Mouse (Mus musculus): ENCODE results near the gene Man2a2.

Man2a2 gene

GRCm38 (mm10) chr7:80371041-80371751 is at the start of gene Man2a2:
Gene Man2a2, minus strand, starts transcription at chr7:80371375.
- DNase-seq (ENCODE audit: extremely low read depth, low read depth, low spot score) = no peak

GRCm38 (mm10) chr7:80420586-80420985 is 49.4 kb upstream of the Man2a2 start:
- no peak for DNase-seq (ENCODE audit: extremely low read depth, low read depth, low spot score)

DNA sequence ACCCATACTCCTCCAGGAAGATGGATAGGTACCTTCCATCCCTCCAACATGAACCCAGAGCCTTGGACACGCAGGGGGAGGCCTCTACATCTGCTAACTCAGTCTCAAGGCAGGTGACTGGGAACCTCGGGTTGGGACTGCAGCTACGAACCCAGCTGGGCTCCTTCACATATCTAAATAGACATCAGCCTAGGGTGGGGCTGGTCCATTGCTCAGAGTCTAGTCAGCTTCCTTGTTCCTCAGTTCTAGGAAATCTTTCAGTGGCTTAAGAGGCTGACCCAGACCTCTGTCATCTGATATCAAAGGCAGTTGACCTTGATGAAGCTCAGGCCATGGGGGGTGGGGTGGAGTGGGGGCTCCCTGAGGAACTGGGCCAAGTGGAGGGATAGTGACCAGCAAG is 48.1 kb upstream of the Man2a2 start:
- no peak for DNase-seq (ENCODE audit: extremely low read depth, low read depth, low spot score)

DNA sequence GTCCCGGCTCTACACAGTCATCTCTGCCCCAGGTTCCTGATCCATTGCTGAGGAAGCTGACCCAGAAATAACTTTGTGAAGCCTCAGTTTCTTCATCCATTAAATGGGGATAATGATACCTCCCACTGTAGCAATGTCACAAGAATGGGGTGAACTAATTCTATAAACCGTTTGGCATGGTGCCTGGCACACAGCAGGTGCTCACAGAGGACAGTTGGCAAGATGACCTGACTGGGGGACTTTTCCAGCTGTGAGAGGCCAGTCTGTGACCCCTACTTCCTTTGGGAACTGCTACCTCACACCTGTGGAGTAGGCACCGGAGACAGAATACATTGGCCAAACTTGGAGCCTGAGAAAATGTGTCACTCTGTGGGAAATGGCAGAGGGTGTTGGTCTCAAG is 46.9 kb upstream of the Man2a2 start:
- no peak for DNase-seq (ENCODE audit: extremely low read depth, low read depth, low spot score)

DNA sequence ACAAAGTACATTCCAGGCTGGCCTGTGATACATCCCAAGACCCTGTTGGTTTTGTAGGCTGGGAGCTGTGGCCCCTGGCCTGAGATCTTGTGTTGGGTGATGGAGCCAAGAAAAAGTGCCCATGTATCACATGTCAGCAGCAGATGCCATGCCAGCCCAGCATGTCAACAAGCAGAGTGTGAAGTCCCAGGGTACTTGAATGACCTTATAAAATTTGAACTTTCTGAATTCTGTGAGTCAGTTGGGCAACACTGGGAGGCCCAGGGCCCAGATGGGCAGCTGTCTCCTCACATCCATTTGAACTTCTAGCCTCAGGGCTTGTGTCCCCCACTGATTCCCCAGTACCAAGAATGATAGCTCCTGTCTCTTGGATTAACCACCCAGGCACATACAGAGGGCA is 46.4 kb upstream of the Man2a2 start:
- no peak for DNase-seq (ENCODE audit: extremely low read depth, low read depth, low spot score)

DNA sequence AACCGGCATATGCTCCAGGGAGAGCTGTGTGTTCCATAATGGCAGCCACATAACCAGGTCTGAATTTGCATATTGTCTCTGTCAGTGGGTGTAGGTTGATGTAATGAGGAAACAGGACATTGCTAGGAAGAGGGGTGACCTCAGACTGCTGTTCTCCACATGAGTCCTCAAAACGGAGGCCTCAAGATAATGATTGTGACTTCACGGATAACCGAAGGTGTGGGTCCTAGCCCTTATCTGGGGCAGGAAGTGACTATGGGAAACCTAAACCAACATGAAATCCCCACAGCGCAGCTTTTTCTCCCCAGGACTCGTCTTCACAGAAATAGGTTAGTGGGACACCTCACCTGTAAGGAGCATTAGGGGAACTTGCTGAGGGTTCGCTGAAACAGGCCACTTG is 45.8 kb upstream of the Man2a2 start:
- DNase-seq (ENCODE audit: extremely low read depth, low read depth, low spot score) = no peak

DNA sequence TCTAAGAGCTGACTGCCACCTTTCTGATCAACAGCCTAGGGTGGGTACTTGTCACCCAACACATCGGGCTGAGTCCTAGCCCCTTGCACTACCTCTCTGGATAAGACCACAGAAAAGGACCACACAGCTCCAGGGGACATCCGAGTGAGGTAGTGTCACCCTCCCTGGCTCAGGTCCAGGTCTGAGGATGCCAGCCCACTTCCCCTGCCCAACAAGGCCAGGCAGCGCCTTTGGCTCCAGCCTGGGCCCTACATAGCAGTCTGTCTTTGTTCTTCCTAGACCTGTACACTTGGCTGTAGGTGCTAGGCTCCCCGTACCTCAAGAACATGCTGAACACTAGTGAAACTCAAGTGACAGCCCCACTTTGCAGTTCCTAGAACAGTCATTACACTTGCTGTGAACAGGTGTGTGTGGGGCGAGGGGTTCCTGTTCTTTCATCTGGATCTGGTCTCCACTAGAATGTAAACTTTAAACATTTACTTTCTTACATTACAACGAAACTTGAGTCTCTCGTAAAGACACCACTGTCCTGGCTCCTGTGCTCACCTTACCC is 43.2 kb upstream of the Man2a2 start:
- no peak for DNase-seq (ENCODE audit: extremely low read depth, low read depth, low spot score)

DNA sequence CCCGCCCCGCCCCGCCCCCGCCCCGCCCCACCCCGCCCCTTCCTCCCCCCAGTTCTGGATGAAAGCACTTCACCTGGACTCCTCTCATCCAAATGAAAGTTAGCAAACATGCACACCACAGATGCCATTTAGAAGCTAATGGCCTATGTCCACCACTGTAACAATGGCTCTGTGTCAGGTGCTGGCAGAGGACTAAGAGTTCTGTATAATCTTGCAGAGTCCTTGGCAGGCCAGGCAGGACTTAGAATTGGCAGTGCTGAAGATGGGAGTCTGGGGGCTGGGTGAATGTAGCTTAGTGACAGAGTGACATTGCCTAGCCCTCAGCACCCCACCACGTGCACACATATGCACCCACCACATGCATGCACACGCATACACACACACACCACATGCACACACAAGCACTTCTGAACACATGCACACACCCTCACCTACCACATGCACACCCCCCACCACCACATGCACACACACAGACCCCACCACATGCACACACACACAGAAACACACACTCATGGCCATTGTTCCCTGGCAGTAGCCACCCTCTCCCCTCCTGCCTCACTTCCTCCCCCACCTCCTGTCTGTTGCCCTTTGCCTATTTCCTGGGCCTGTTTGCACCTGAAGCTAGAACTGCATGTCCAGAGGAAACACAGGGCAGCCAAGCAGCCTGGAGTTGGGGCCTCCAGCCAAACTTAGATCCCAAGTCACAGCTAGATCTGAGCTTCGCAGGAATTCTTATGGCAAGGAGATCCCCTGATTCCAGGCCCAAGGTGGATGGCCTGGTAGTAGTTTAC is 42.5 kb upstream of the Man2a2 start:
- DNase-seq (ENCODE audit: extremely low read depth, low read depth, low spot score) = no peak

DNA sequence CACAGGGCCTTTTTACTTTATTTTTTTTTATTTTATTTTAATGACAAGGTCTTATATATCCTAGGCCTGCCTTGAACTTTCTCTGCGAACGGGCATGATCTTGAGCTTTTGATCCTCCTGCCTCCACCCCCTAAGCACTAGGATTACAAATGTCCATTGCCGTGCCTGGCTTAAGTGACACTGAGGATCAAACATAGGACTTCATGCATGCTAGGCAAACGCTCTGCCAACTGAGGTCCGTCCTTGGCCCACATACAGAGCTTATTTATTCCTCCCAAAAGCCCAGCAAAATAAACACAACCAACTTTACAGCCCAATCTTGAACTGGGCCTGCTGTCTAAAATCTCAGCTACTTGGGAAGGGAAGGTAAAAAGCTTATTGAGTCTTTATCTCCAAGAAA is 41.6 kb upstream of the Man2a2 start:
- no peak for DNase-seq (ENCODE audit: extremely low read depth, low read depth, low spot score)

GRCm38 (mm10) chr7:80412279-80412678 is 41.1 kb upstream of the Man2a2 start:
- no peak for DNase-seq (ENCODE audit: extremely low read depth, low read depth, low spot score)

GRCm38 (mm10) chr7:80410380-80410779 is 39.2 kb upstream of the Man2a2 start:
- DNase-seq (ENCODE audit: extremely low read depth, low read depth, low spot score) = no peak

DNA sequence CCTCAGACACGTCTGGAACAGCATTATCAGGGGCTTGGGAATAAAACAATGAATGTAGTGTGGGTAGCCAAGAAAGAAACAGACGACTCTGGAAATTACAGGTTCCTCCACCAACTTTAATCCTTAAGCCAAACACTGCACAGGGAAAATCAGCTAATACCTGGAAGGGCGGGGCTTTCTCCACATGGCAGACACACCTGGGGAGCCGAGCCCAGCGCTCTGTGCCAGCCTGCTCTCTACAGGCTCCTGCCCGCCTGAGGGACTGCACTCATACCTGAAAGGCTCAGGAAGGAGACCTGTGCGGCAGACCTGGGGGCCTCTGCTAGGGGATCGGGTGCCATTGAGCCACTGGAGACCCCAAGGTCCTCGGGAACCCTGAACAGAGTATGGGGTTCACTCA is 36.5 kb upstream of the Man2a2 start:
- DNase-seq (ENCODE audit: extremely low read depth, low read depth, low spot score) = no peak

DNA sequence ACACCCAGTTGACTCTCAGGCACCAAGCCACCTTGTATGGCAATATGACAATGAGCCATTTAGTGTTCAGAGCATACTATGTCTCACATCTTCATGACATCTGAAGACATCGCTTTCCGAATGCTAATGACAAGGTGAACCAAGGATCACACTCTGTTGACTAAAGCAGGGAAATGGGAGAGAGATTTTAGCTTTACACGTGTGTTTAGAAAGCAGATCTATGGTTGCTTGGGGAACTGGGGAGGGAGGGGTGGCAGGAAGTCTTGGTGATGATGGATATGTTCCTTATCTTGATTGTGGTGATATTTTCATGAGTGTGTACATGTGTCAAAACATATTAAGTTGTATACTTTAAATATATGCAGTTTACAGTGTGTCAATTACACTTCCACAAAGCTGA is 35.0 kb upstream of the Man2a2 start:
- no peak for DNase-seq (ENCODE audit: extremely low read depth, low read depth, low spot score)

- no peak for DNase-seq (ENCODE audit: extremely low read depth, low read depth, low spot score)
Measured at GRCm38 (mm10) chr7:80405188-80405695, 34.1 kb upstream of the Man2a2 start, which contains the start of gene Furin. Gene Furin, minus strand, starts transcription at chr7:80405436.

DNA sequence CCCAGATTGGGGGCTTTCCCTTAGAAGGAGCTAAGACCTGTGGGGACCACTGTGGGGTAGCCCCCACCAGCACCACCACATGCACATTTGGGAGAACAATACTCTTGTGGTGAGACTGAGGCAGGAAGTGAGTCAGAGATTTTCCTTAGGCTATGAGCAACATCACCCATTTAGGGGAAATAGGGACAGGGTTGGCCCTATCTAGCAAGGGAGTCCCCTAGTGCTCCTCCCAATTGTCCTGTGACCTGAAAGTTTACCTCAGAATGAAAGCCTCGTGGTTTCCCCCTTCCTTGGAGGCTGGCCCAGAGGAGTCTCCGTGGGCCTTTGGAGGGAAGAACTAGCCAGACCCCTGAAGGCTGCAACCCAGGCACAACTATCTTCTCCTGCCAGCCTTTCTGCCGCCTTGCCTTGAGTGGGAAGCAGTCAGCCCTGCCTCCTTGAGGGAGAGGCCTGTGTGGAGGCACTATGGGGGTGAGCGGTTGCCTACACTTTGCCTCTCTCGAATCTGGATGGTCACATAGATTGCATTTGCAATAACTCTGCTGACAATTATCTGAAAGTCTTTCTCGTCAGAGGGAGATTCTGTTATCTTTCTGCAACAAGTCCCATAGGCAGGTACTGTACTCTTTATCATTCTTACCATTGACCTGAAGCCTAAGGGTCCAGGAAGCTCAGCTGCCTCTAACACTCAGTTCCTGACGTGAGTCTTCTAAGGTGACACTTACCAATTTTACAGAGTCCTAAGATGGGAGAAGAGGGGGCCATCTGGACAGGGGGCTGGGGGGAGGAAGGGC is 33.1 kb upstream of the Man2a2 start:
- no peak for DNase-seq (ENCODE audit: extremely low read depth, low read depth, low spot score)

DNA sequence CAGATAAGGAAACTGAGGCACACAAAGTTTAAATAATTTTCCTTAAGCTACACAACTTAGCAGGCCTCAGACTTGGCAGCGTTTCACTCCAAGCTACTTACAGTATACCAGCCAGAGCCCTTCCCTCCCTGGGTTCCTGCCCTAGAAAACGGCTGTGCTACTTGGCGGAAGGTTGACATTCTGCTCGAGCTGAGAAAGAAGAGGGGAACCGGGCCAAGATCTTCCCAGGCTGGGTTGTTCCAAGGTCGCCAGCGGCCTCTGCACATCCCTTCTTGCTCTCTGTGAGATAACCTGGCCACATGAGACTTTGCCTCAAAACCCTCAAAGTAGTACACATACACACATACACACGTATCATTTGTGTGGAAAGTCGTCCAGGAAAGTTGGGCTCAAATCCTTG is 32.4 kb upstream of the Man2a2 start:
- DNase-seq (ENCODE audit: extremely low read depth, low read depth, low spot score) = no peak

GRCm38 (mm10) chr7:80402651-80403321 is 31.6 kb upstream of the Man2a2 start:
- no peak for DNase-seq (ENCODE audit: extremely low read depth, low read depth, low spot score)

- DNase-seq (ENCODE audit: extremely low read depth, low read depth, low spot score) = no peak
Measured at GRCm38 (mm10) chr7:80401860-80402641, 30.9 kb upstream of the Man2a2 start.

DNA sequence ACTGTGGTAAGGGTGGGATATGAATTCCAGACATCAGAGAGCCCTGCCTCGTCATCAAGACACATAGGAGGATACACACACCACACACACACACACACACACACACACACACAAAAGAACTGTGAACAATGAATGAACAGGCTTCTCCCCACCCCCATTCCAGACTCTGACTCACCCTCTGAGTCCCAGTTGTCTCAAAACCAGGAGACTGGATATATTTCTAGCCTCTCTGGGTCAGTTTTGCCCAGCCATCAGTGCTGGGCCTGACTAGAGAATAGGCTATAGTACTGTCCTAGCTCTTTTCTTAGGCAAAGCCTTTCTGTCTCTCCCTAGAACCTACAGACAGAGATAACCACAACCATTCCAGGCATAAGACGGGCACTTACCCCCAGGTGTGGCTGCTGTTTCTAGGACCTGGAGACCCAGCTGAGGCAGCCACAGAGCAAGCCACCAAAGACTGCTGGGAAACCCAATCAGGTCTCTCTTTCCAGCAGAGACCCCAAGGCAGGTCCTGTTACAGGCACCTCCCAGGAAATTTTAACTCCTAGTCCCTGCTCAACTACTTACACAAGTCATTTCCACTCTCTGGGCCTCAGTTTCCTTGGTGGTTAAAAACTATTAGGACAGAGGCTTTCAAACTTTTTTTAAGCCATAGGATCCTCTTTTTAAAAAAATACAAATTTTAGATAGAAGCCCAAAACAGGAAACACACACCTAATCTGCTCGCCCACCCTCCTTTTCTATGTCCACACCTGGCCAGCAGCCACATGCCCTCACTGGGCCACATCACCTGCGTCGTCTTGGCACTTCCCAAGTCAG is 30.1 kb upstream of the Man2a2 start:
- DNase-seq (ENCODE audit: extremely low read depth, low read depth, low spot score) = no peak

Measured in fat pad, adult 2 months (tissue).